Mouse (Mus musculus) stomach, postnatal 0 days (tissue): ENCODE measurements around the gene Slc7a14.

Experiments used
- CTCF ChIP-seq: IDR thresholded peaks from 2 replicates; pipeline ENCODE4 v1.5.1; 2016; ENCODE audit warnings: antibody characterized with exemption, low read depth, mild to moderate bottlenecking, moderate library complexity
- EP300 ChIP-seq: optimal IDR thresholded peaks from 2 replicates; pipeline ENCODE3; 2016; ENCODE audit warnings: antibody characterized with exemption

GRCm38 (mm10) chr3:31199162-31199877 is 110.9 kb downstream of the Slc7a14 start:
- no peak for TF ChIP-seq CTCF
- TF ChIP-seq EP300 = no peak
